Mouse (Mus musculus) adrenal gland, adult 18-20 months (tissue): ENCODE results near the gene Rpl23a. TPM values are rescaled to one million over a fixed set of nuclear protein-coding genes. Genes with fewer than 3 reads are reported as not detected.
A peak's percentile ranks its signal among the peaks of the same experiment; 100 is the strongest.
"Not testable (repeated sequence)": the region's sequence is repeated elsewhere in the genome, so short reads cannot be mapped to it uniquely, and the experiment has no call there.

Source experiments
- DNase-seq, 2 experiments: peaks; one replicate each; pipeline ENCODE4 v3.0.0; 2021 to 2022; ENCODE audit warnings: low spot score in 2 of 2
- microRNA-seq, 2 experiments: library from miRNA; unstranded; fragments of <30 nt; microRNA quantifications; one replicate each; pipeline ENCODE4 v1.2.0; 2021; ENCODE audit warnings: borderline number of aligned reads in 2 of 2
- total RNA-seq, 2 experiments: library from RNA; stranded (reverse); gene quantifications; 1 replicate in 1 of 2; 2 replicates in 1 of 2; pipeline ENCODE4 v1.2.3; 2021

The Rpl23a gene
- total RNA-seq, 2 experiments from 2014 or later, result 1,582 to 1,912 TPM

GRCm38 (mm10) chr11:78152299-78153231 is 30.8 kb downstream of the Rpl23a start:
- peak in 1 of 2 experiments; percentile 52 for DNase-seq

DNA sequence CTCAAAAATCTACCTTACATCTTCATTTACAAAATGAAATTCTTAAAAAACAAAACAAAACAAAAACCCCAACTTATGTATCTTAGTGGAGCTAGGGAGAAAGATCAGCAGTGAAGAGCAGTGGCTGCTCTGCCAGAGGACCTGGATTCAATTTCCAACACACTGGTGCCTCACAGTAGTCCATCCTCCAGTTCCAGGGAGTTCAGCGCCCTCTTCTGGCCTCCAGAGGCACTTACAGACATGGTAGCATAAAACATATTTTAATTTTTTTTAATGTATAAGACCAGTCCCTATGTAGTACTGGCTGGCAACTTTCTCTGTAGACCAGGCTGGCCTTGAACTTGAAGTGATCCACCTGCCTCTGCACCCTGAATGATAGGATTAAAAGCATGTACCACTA is 32.2 kb downstream of the Rpl23a start:
- no peak for DNase-seq

DNA sequence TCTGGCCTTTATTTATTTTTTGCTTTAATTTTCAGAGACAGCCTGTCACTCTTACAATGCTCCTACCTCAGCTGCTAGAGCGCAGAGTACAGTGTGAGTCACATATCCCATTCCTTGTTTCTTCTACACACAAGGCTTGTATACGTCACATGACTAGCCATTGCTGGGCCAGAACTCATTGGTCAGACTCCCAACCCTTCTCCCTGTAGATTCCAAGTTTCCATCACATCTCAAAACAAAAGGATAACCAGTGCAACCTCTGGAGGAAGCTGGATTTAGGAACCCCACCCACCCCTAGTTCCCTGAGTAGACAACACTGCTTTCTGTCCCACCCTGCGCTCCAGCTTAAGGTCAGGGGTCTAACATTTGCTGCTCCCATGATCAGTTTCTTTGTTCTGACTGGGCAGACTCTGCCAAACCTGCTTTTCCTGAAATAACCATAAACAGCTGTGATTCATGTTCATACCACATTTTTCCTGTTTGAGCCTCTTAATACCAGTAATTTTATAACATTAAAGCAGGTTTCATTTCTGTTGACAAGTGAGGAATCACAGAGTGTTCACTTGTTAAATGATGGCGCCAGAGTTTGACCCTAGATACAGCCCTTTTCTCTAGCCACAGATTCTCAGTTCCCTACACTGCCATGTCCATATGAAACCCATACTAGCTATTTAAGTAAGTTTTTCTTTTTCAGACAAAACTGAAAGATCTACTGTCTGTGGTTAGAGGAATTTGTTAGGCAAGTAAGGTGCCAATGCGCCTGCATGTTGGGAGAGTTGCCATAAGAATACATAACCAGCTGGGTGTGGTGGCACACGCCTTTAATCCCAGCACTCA is 36.5 kb downstream of the Rpl23a start:
- DNase-seq, result no peak

- no peak for DNase-seq
These were observed 37.2 kb downstream of the Rpl23a start for GRCm38 (mm10) chr11:78146168-78146567.

GRCm38 (mm10) chr11:78143520-78143919 is 39.9 kb downstream of the Rpl23a start:
- DNase-seq, result no peak

DNA sequence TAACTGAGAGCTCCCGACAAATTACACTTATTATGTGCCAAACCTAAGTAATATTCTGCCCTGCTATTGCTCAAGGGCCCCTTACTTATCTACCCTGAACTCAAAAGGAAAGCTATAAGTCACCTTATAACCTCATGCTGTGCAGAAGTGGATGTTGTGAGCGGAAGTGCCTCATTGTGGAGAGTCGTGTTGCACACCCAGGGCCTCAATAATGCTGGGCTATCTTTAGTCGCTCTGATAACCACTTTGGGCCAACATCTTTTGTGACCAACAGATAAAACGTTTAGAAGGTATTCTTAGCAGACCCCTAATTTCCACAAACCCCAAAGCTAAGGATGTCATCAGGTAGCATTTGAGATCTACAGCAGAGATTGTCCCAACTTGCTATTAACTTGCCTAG is 42.7 kb downstream of the Rpl23a start:
- no peak for DNase-seq

DNA sequence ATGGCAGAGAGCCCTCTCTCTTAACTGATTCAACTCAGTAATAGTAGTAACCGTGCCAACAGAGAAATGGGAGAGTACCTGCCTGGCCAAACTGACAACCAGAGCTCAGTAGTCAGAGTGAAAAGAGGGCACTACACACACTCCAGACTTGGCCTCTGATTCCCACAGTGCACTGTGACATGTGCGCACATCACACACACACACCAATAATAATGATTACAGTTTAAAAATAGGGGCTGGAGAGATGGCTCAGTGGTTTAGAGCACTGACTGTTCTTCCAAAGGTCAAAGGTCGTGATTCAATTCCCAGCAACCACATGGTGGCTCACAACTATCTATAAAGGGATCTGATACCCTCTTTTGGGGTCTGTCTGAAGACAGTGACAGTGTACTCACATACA is 45.4 kb downstream of the Rpl23a start:
- DNase-seq, result no peak

DNA sequence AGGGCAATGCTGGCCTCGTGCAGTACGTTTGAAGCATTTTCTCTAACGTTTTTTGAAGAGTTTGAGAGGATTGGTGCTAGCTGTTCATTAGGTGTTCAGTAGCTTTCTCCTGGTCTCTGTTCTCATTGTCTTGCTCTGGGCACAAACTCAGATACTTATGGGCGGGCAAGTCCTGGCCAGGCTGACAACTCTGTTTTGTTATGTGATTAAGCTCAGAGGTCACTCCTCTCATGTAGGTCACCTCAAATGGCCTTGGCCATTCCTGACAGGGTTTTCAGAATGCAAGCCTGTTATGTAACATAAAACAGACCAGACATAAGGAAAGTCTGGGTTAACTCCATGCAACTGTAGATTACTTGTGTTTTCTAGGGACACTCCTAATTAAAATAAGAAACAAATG is 45.8 kb downstream of the Rpl23a start:
- DNase-seq, result no peak

DNA sequence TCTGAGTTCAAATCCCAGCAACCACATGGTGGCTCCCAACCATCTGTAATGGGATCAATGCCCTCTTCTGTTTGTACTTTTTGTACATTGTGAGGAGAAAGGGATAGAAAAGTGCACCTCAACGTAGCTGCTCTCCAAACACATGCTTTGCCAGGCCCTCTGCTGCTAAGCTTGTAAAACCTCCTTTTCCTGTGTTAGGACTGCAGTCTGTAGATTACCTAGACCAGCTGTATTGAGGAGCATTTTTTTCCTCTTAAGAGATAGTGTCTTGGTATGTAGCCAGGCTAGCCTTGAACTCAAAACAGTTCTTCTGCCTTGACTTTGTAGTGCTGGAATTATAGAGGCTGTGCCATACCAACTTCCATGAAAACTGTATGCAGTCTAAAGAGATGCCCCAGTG is 47.3 kb downstream of the Rpl23a start:
- no peak for DNase-seq

GRCm38 (mm10) chr11:78135314-78135713 is 48.1 kb downstream of the Rpl23a start:
- not testable (repeated sequence) for DNase-seq

DNA sequence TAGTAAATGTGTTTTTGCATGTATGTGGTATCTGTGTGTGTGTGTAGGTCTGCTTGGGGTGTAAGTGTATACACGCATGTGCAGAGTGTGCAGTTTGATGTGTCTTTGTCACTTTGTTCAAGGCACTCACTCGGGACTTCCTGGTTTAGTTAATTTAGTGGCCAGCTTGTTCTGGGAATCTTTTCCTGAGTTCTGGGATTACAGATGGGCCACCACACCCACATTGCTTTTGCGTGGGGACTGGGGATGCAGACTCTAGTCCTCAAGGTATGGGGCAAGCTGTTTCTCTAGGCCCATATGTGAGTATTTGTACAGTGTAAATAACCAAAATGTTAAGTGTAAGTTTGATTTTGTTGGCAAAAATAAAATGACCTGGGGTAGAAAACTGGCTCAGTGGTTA is 49.0 kb downstream of the Rpl23a start:
- no peak for DNase-seq

DNA sequence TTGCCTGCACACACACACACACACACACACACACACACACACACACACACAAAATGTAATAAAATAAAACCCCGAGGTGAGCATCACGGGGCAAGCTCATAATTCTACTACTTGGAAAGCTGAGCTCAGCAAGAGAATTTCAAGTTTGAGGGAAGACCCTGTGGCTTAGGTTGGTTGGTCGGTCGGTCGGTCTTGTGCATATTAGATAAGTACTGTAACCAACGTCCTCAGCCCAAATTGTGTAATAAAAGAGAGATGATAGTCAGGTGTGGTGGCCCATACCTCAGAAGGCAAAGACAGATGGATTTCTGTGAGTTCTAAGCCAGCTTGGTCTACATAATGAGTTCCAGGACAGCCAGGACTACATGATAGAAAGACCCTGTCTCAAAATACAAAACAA is 49.5 kb downstream of the Rpl23a start:
- DNase-seq, result no peak

Small RNAs within 50 kb of the gene (microRNA-seq; reads per million reads assigned to microRNA genes)
- 0.47 to 1.8 reads per million in 2 experiments for gene Mir7653

Other genes with a start within 250 kb of the Rpl23a start
- 10 to 100 TPM; 42.3 to 51.8 TPM for gene Phf12, start 200.8 kb downstream of the Rpl23a start, total RNA-seq
- gene Dhrs13, start 151.3 kb downstream of the Rpl23a start, total RNA-seq, result 10 to 100 TPM in 1 of 2 experiments, 1 to 10 TPM in 1; 8.4 to 10.1 TPM
- gene Flot2, start 145.7 kb downstream of the Rpl23a start, total RNA-seq, result 10 to 100 TPM; 86.2 to 86.3 TPM
- 10 to 100 TPM; 27.8 to 31.7 TPM for gene Eral1, start 103.2 kb downstream of the Rpl23a start, total RNA-seq
- 10 to 100 TPM; 19.3 to 22.1 TPM for gene Fam222b, start 88.9 kb downstream of the Rpl23a start, total RNA-seq
- gene Traf4, start 18.0 kb downstream of the Rpl23a start, total RNA-seq, result 10 to 100 TPM; 29.9 to 34.1 TPM
- 10 to 100 TPM in 1 of 2 experiments, 1 to 10 TPM in 1; 9.8 to 12.8 TPM for gene Nek8, start 6.9 kb downstream of the Rpl23a start, total RNA-seq
- 10 to 100 TPM; 54.7 to 76.5 TPM for gene Tlcd1, start 6.9 kb downstream of the Rpl23a start, total RNA-seq
- 10 to 100 TPM; 69.9 to 71.9 TPM for gene Rab34, start 4.8 kb upstream of the Rpl23a start, total RNA-seq
- 10 to 100 TPM; 14.6 to 22.9 TPM for gene Proca1, start 9.8 kb upstream of the Rpl23a start, total RNA-seq
- gene Sdf2, start 62.2 kb upstream of the Rpl23a start, total RNA-seq, result 100 to 1,000 TPM in 1 of 2 experiments, 10 to 100 TPM in 1; 97.3 to 120 TPM
- gene Supt6, start 62.4 kb upstream of the Rpl23a start, total RNA-seq, result 10 to 100 TPM; 71.5 to 85.0 TPM
- 100 to 1,000 TPM; 168 to 185 TPM for gene 2610507B11Rik, start 78.2 kb upstream of the Rpl23a start, total RNA-seq
- under 1 TPM; 0.46 to 0.54 TPM for gene BC030499, start 107.3 kb upstream of the Rpl23a start, total RNA-seq
- gene Spag5, start 117.9 kb upstream of the Rpl23a start, total RNA-seq, result 1 to 10 TPM; 1.9 to 4.3 TPM
- 10 to 100 TPM; 20.8 to 26.9 TPM for gene Aldoc, start 139.4 kb upstream of the Rpl23a start, total RNA-seq
- 10 to 100 TPM; 56.2 to 62.4 TPM for gene Pigs, start 144.8 kb upstream of the Rpl23a start, total RNA-seq
- 10 to 100 TPM; 25.8 to 29.0 TPM for gene Unc119, start 159.9 kb upstream of the Rpl23a start, total RNA-seq
- under 1 TPM; 0.19 to 0.20 TPM for gene Foxn1, start 203.0 kb upstream of the Rpl23a start, total RNA-seq
- not detected for gene Slc13a2, start 238.6 kb upstream of the Rpl23a start, total RNA-seq